Mouse (Mus musculus) stomach, embryonic 16.5 days (tissue): ENCODE data around the gene Fgd3. TPM values are rescaled to one million over a fixed set of nuclear protein-coding genes. Genes with fewer than 3 reads are reported as not detected.

ENCODE experiments used
- ATAC-seq: fragments of 200-750 bp; cut with Nextera tagmentation; 2 replicates; pipeline ENCODE4 v1.8.0; 2017; ENCODE audit warnings: moderate number of reproducible peaks, moderate TSS enrichment; ENCODE audit not compliant: insufficient read depth, low FRiP score
- H3K27ac ChIP-seq: fragments of 300-500 bp; sonication (generic); 2 replicates; pipeline ENCODE4 v1.5.1; 2014; ENCODE audit warnings: low read length
- H3K27me3 ChIP-seq: fragments of 300-500 bp; sonication (generic); 2 replicates; pipeline ENCODE4 v1.6.1; 2014; ENCODE audit warnings: low read length, control low read depth, mixed read lengths; ENCODE audit not compliant: control insufficient read depth, insufficient read depth
- H3K36me3 ChIP-seq: fragments of 300-500 bp; sonication (generic); 2 replicates; pipeline ENCODE4 v1.6.1; 2014; ENCODE audit warnings: low read length; ENCODE audit not compliant: control insufficient read depth, insufficient read depth
- H3K4me1 ChIP-seq: fragments of 300-500 bp; sonication (generic); 2 replicates; pipeline ENCODE4 v1.6.1; 2014; ENCODE audit warnings: low read length, control low read depth, mixed read lengths; ENCODE audit not compliant: control insufficient read depth, insufficient read depth
- H3K4me2 ChIP-seq: fragments of 300-500 bp; sonication (generic); 2 replicates; pipeline ENCODE4 v1.6.1; 2014; ENCODE audit warnings: low read depth, low read length, mixed read lengths
- H3K4me3 ChIP-seq: fragments of 300-500 bp; sonication (generic); replicated peaks from 2 replicates; pipeline ENCODE4 v1.5.1; 2014; ENCODE audit warnings: mild to moderate bottlenecking, low read length
- H3K9ac ChIP-seq: fragments of 300-500 bp; sonication (generic); 2 replicates; pipeline ENCODE4 v1.6.1; 2014; ENCODE audit warnings: low read length
- H3K9me3 ChIP-seq: fragments of 300-500 bp; sonication (generic); replicated peaks from 2 replicates; pipeline ENCODE4 v1.6.1; 2016; ENCODE audit warnings: low read length, control low read depth; ENCODE audit not compliant: control insufficient read depth
- WGBS: fragments of 180-500 bp; shearing (Covaris S2); extraction: QIAGEN DNeasy Blood & Tissue Kit; methylation state at CpG from one replicate; pipeline ENCODE4 v1.1.7; 2014; 5-methylcytosine and 5-hydroxymethylcytosine counted together
- polyA plus RNA-seq: library from polyadenylated mRNA; unstranded; fragments of >200 nt; fragmentation: Nextera tagmentation; extraction: Ambion mirVana; gene quantifications from 2 replicates; pipeline ENCODE4 v1.2.1, GENCODE M21; 2015

Gene Fgd3
- polyA plus RNA-seq, 1 experiment from 2014 or later, result 0.40 TPM

GRCm38 (mm10) chr13:49356090-49356489, 36.0 kb upstream of the Fgd3 start:
- no peaks in the 10 kb centered on the region for H3K36me3 ChIP-seq
- no peak overlapping the region for H3K4me2 ChIP-seq
- H3K27ac ChIP-seq, result no peak overlapping the region
- H3K4me1 ChIP-seq, result peaks cover 10% of the 10 kb centered on the region
- no peaks in the 10 kb centered on the region for H3K27me3 ChIP-seq
- no peak overlapping the region for H3K4me3 ChIP-seq
- ATAC-seq, result no peak
- no peaks in the 10 kb centered on the region for H3K9me3 ChIP-seq
- no peak overlapping the region for H3K9ac ChIP-seq
- 82% methylated on average over 7 of the region's 7 CpGs for WGBS

DNA sequence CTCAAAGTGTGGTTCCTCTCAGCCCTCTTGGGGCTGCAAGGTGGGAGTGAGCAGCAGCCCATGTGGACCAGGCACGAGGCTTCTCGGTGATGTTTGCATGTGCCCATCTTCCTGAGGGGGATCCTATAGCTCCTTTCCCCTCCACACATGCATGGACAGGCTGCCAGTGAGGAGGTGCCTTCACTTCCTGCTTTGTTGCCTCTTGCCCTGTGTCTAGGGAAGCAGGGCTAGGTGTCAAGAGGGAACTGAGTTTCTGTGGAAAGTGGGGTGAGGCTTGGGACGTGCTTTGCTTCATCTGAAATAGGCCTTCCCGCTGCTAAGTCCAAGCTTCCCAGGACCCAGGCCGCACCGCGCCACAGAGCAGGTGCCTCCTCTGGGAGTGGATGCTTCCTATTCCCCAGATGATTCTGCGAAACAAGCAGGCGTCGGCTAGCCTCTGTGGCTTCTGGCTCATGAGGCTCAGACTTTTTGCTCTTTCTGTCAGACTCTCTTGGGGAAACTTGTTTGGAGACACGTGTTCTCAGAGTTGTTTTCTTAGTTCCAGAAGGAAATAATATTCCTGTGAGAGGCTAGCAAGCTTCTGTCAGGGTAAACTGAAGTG, 35.5 kb upstream of the Fgd3 start:
- no peak for ATAC-seq
- H3K4me3 ChIP-seq, result no peak overlapping the region
- no peak overlapping the region for H3K9ac ChIP-seq
- H3K4me2 ChIP-seq, result no peak overlapping the region
- H3K36me3 ChIP-seq, result no peaks in the 10 kb centered on the region
- peaks cover 5% of the 10 kb centered on the region; the same call in 1 of the 2 replicates for H3K4me1 ChIP-seq
- WGBS, result 84% methylated on average over 11 of the region's 11 CpGs
- H3K9me3 ChIP-seq, result no peaks in the 10 kb centered on the region
- no peaks in the 10 kb centered on the region for H3K27me3 ChIP-seq
- no peak overlapping the region for H3K27ac ChIP-seq

- no peak overlapping the region for H3K4me2 ChIP-seq
- H3K9ac ChIP-seq, result no peak overlapping the region
- H3K4me3 ChIP-seq, result no peak overlapping the region
- H3K27me3 ChIP-seq, result no peaks in the 10 kb centered on the region
- H3K36me3 ChIP-seq, result no peaks in the 10 kb centered on the region
- no peak overlapping the region for H3K27ac ChIP-seq
- 74% methylated on average over 5 of the region's 5 CpGs for WGBS
- ATAC-seq, result no peak
- no peaks in the 10 kb centered on the region for H3K9me3 ChIP-seq
- peaks cover 5% of the 10 kb centered on the region; the same call in 1 of the 2 replicates for H3K4me1 ChIP-seq
Measured at GRCm38 (mm10) chr13:49353991-49354507, 33.9 kb upstream of the Fgd3 start.

DNA sequence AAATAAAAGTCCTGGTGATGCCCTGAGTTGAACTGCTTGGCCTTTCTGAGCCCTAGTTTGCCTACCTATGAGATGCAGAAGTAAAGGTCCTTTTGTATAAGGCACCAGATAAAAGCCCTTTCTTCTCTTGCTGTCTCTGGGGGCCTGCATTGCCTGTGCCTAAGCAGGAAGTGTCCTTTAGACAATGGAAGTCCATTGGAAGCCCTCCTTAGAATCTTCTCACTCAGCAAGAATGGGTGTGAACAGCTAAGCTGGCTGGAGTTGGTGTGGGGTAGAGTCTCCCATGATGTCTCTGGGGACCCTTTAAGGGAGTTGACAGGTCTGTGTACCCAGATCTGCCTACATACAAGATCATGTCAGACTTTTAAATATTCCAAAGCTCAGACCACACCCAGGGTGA, 33.3 kb upstream of the Fgd3 start:
- Histone ChIP-seq H3K4me1 (peaks cover 5% of the 10 kb centered on the region; the same call in 1 of the 2 replicates), H3K36me3 (no peaks in the 10 kb centered on the region)

GRCm38 (mm10) chr13:49352581-49353159, 32.6 kb upstream of the Fgd3 start:
- H3K36me3 ChIP-seq, result no peaks in the 10 kb centered on the region
- H3K27ac ChIP-seq, result no peak overlapping the region
- H3K9ac ChIP-seq, result no peak overlapping the region
- H3K27me3 ChIP-seq, result no peaks in the 10 kb centered on the region
- no peaks in the 10 kb centered on the region for H3K9me3 ChIP-seq
- H3K4me1 ChIP-seq, result peaks cover 5% of the 10 kb centered on the region; the same call in 1 of the 2 replicates
- no peak for ATAC-seq
- no peak overlapping the region for H3K4me2 ChIP-seq
- no peak overlapping the region for H3K4me3 ChIP-seq
- 69% methylated on average over 3 of the region's 3 CpGs for WGBS

More for the DNA sequence above, 33.3 kb upstream of the Fgd3 start:
- Histone ChIP-seq H3K27me3 (no peaks in the 10 kb centered on the region), H3K27ac (no peak overlapping the region), H3K4me3 (no peak overlapping the region), H3K9ac (no peak overlapping the region), H3K9me3 (no peaks in the 10 kb centered on the region), H3K4me2 (no peak overlapping the region)
- ATAC-seq, result no peak

DNA sequence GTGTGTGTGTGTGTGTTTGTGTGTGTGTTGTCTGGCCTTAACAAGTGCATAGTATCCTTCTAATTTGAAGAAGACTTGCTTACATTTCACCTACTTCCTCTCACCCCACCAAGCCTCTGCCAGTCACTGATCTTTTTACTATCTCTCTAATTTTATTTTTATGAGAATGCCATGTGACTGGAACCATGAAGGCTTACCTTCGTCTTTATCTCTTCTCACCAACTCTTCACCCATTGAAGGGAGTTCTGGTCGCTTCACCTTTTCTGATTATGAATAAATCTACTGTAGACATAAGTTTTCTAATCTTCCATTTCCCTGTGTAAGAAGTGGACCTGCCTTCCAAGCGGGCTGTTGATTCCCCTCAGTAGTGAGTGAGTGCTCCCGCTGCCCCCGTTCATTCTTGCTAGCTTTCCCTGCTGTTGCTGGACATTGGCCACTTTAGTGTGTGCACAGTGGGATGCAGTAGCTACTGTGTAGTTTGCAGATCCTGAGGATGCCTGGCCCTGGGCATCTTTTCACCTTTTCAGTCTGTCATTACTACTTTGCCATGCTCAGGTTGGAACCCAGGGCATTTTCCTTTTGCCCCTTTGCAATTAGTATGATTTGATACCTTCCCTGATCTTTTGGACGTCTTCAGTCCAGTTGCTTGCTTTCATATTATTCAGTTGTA, 29.9 kb upstream of the Fgd3 start:
- Histone ChIP-seq H3K27me3 (no peaks in the 10 kb centered on the region), H3K4me3 (no peak overlapping the region), H3K4me1 (peaks cover 16% of the 10 kb centered on the region), H3K9ac (no peak overlapping the region), H3K36me3 (no peaks in the 10 kb centered on the region), H3K27ac (no peak overlapping the region), H3K4me2 (no peak overlapping the region), H3K9me3 (no peaks in the 10 kb centered on the region)
- 82% methylated on average over 6 of the region's 6 CpGs for WGBS
- ATAC-seq, result no peak

DNA sequence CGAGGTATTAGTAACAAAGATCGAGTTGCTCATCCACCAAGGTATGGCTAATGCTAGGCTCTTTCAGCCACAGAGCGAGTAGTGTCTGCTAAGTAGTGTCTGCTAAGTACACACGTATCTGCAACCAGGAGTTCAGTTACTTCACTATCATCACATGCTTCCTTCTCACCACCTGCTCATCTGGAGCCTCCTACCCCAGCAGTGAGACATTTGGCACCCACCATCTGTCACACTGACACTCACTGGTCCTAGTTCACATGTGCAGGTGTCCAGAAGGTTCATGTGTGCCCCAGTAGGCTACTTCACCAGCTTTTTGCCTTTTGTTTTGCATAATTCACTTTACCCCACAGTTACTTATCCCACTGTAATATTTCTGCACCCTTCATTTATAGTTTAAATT, 29.2 kb upstream of the Fgd3 start:
- Histone ChIP-seq H3K27ac (no peak overlapping the region), H3K4me3 (no peak overlapping the region), H3K9ac (no peak overlapping the region), H3K36me3 (no peaks in the 10 kb centered on the region), H3K9me3 (no peaks in the 10 kb centered on the region), H3K4me1 (peaks cover 20% of the 10 kb centered on the region), H3K4me2 (no peak overlapping the region), H3K27me3 (no peaks in the 10 kb centered on the region)
- no peak for ATAC-seq
- 86% methylated on average over 4 of the region's 4 CpGs for WGBS

- no peak overlapping the region for H3K9ac ChIP-seq
- WGBS, result 75% methylated on average over 2 of the region's 2 CpGs
- ATAC-seq, result no peak
- H3K9me3 ChIP-seq, result no peaks in the 10 kb centered on the region
- no peak overlapping the region for H3K27ac ChIP-seq
- H3K27me3 ChIP-seq, result no peaks in the 10 kb centered on the region
- H3K4me2 ChIP-seq, result no peak overlapping the region
- no peak overlapping the region for H3K4me3 ChIP-seq
- peaks cover 24% of the 10 kb centered on the region for H3K4me1 ChIP-seq
- no peaks in the 10 kb centered on the region for H3K36me3 ChIP-seq
Measured at GRCm38 (mm10) chr13:49348522-49348921, 28.4 kb upstream of the Fgd3 start.

- H3K4me3 ChIP-seq, result no peak overlapping the region
- H3K36me3 ChIP-seq, result no peaks in the 10 kb centered on the region
- no peaks in the 10 kb centered on the region for H3K27me3 ChIP-seq
- no peak overlapping the region for H3K9ac ChIP-seq
- ATAC-seq, result no peak
- H3K27ac ChIP-seq, result no peak overlapping the region
- peaks cover 40% of the 10 kb centered on the region for H3K4me1 ChIP-seq
- no peak overlapping the region for H3K4me2 ChIP-seq
- H3K9me3 ChIP-seq, result no peaks in the 10 kb centered on the region
- WGBS, result 61% methylated on average over 2 of the region's 2 CpGs
Measured at GRCm38 (mm10) chr13:49345476-49345875, 25.4 kb upstream of the Fgd3 start.
